Mouse (Mus musculus) neural tube, embryonic 12.5 days (tissue): Measurements from ENCODE around the gene Zfp641. TPM values are rescaled to one million over a fixed set of nuclear protein-coding genes. Genes with fewer than 3 reads are reported as not detected.

Experiments used
- polyA plus RNA-seq: library from polyadenylated mRNA; unstranded; fragments of >200 nt; fragmentation: Nextera tagmentation; extraction: Ambion mirVana; gene quantifications from 2 replicates; pipeline ENCODE4 v1.2.1, GENCODE M21; 2016

The Zfp641 gene
- polyA plus RNA-seq, 1 experiment from 2014 or later, result 3.5 TPM

Other genes with a start within 250 kb of the Zfp641 start
- 50.4 and 50.9 TPM in 2 replicates for gene Pfkm, start 203.6 kb downstream of the Zfp641 start, polyA plus RNA-seq
- gene Senp1, start 202.4 kb downstream of the Zfp641 start, polyA plus RNA-seq, result 31.6 and 33.1 TPM in 2 replicates
- gene Asb8, start 130.5 kb downstream of the Zfp641 start, polyA plus RNA-seq, result 51.4 and 52.1 TPM in 2 replicates
- gene Ccdc184, start 129.0 kb downstream of the Zfp641 start, polyA plus RNA-seq, result 22.5 and 24.0 TPM in 2 replicates
- not detected in 2 replicates for gene Olfr288, start 100.6 kb downstream of the Zfp641 start, polyA plus RNA-seq
- gene Gm44579, start 75.2 kb downstream of the Zfp641 start, polyA plus RNA-seq, result not detected in 2 replicates
- 0.15 TPM in 1 of 2 replicates, not detected in the other for gene Olfr287, start 75.1 kb downstream of the Zfp641 start, polyA plus RNA-seq
- gene Olfr286, start 61.7 kb downstream of the Zfp641 start, polyA plus RNA-seq, result not detected in 2 replicates
- not detected in 2 replicates for gene H1fnt, start 38.9 kb downstream of the Zfp641 start, polyA plus RNA-seq
- gene Olfr285, start 21.2 kb upstream of the Zfp641 start, polyA plus RNA-seq, result not detected in 2 replicates
- gene Olfr284, start 44.8 kb upstream of the Zfp641 start, polyA plus RNA-seq, result not detected in 2 replicates
- not detected in 2 replicates for gene Olfr283, start 84.8 kb upstream of the Zfp641 start, polyA plus RNA-seq
- gene Olfr282, start 135.1 kb upstream of the Zfp641 start, polyA plus RNA-seq, result not detected in 2 replicates
- not detected in 2 replicates for gene Olfr281, start 156.4 kb upstream of the Zfp641 start, polyA plus RNA-seq
- gene OR5BS1P, start 173.7 kb upstream of the Zfp641 start, polyA plus RNA-seq, result not detected in 2 replicates
- gene Lalba, start 186.6 kb upstream of the Zfp641 start, polyA plus RNA-seq, result not detected in 2 replicates
- not detected in 2 replicates for gene Olfr279, start 196.2 kb upstream of the Zfp641 start, polyA plus RNA-seq
- 169 and 183 TPM in 2 replicates for gene Kansl2, start 238.1 kb upstream of the Zfp641 start, polyA plus RNA-seq